Mouse (Mus musculus): ENCODE results near the gene Cpz. TPM values are rescaled to one million over a fixed set of nuclear protein-coding genes. Genes with fewer than 3 reads are reported as not detected.

The Cpz gene
- total and polyA plus RNA-seq, 2 experiments from 2014 or later = 1.8 to 14.3 TPM

DNA sequence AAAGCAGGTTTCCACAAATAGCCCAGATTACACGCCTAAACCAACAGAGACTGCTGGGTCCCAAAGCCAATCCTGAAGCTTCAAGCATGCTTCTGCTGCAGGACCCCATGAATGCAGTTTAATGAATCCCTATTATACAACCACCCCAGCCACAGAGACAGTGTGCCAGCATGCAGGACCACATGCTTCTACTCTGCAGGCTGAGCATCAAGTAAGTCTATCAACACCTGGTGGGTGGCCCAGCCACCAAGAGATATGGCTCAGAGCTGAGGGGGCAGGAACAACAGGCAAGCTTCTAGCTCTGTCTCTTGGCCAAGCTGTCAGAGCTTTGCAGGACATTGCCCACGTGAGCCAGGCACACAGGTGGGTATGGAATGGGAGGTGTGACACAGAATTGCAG is 37.1 kb upstream of the Cpz start:
- 89% methylated on average over 2 of the region's 2 CpGs for WGBS

DNA sequence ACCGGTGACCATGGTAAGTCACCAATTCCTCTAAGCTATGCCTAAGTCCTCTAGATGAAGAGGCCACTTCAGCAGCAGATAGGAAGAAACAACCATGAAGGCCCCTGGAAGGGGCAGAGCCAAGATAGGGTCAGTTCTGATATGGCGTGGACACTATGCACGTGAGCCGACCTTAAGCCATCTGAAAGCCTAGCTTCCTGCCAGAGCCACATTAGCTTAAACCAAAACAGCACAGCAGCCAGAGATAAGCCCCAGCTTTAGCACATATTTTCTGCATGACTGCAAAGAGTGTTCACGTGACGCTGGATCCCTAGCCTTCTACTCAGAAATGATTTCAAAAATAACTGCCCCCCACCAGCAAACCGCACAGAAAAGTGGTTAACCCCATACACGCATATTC is 33.9 kb upstream of the Cpz start:
- Histone ChIP-seq H3K4me2 (ENCODE audit: low read depth) (no peak overlapping the region), H3K4me3 (ENCODE audit: low read depth, low read length) (no peak overlapping the region), H3K27me3 (ENCODE audit: insufficient read depth, low read length) (no peaks in the 10 kb centered on the region), H3K27ac (ENCODE audit: low read depth, low read length) (no peak overlapping the region), H3K9ac (no peak overlapping the region), H3K9me3 (ENCODE audit: low read length) (no peaks in the 10 kb centered on the region), H3K36me3 (ENCODE audit: insufficient read depth) (peaks cover 77% of the 10 kb centered on the region), H3K4me1 (ENCODE audit: insufficient read depth) (no peaks in the 10 kb centered on the region)
- ATAC-seq (no peak), DNase-seq (no peak)
- TF ChIP-seq CTCF (IDR thresholded peaks at IDR 0.05; ENCODE audit: low read depth) = no peak
- WGBS = 86% methylated on average over 8 of the region's 8 CpGs

More for the DNA sequence above, 37.1 kb upstream of the Cpz start:
- no peak for TF ChIP-seq CTCF (IDR thresholded peaks at IDR 0.05; ENCODE audit: low read depth)
- Histone ChIP-seq H3K4me3 (ENCODE audit: low read depth, low read length) (no peak overlapping the region), H3K27ac (ENCODE audit: low read depth, low read length) (no peak overlapping the region), H3K9me3 (ENCODE audit: low read length) (no peaks in the 10 kb centered on the region), H3K4me1 (ENCODE audit: insufficient read depth) (no peaks in the 10 kb centered on the region), H3K36me3 (ENCODE audit: insufficient read depth) (peaks cover 87% of the 10 kb centered on the region), H3K9ac (no peak overlapping the region), H3K4me2 (ENCODE audit: low read depth) (no peak overlapping the region), H3K27me3 (ENCODE audit: insufficient read depth, low read length) (no peaks in the 10 kb centered on the region)
- DNase-seq (no peak), ATAC-seq (no peak)

DNA sequence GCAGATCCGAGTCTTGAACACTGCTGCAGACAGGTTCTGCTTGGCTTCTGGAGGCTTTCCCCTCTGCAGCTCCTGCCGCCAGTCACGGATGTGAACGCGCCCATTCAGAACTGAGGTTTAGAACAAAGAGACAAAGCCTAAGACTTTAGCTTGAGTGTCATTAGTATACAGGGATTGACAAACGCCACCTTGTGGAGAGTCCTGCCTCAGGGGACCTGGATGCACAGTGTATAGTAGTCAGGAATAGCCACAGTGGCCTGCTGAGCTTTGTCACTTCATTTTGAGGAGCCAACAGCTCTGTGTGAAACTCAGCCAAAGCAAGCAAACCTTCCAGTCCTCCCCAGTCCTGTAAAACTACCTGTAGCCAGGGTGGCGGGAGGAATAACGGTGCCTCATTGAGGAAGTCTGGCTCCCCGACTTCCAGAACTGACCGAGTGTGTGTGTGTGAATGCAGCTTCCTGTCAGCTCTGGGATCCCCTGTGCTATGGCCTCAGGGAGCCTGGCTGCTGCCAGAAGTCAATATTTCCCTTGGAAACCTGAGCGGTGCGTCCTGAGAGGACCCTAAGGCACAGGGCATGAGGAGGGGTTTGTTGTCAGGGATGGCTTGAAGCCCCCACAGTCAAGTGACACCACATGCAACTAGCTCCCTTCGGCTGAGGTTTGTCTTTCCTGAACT is 32.6 kb upstream of the Cpz start:
- H3K36me3 ChIP-seq (ENCODE audit: insufficient read depth) = peaks cover 64% of the 10 kb centered on the region
- no peak overlapping the region for H3K4me3 ChIP-seq (ENCODE audit: low read depth, low read length)
- 59% methylated on average over 13 of the region's 13 CpGs for WGBS
- H3K4me1 ChIP-seq (ENCODE audit: insufficient read depth) = no peaks in the 10 kb centered on the region
- H3K9ac ChIP-seq = no peak overlapping the region
- no peak overlapping the region for H3K27ac ChIP-seq (ENCODE audit: low read depth, low read length)
- no peaks in the 10 kb centered on the region for H3K9me3 ChIP-seq (ENCODE audit: low read length)
- peak; percentile 58 for TF ChIP-seq CTCF (IDR thresholded peaks at IDR 0.05; ENCODE audit: low read depth)
- DNase-seq (peak; percentile 20), ATAC-seq (peak; percentile 59)
- H3K4me2 ChIP-seq (ENCODE audit: low read depth) = no peak overlapping the region
- H3K27me3 ChIP-seq (ENCODE audit: insufficient read depth, low read length) = no peaks in the 10 kb centered on the region

DNA sequence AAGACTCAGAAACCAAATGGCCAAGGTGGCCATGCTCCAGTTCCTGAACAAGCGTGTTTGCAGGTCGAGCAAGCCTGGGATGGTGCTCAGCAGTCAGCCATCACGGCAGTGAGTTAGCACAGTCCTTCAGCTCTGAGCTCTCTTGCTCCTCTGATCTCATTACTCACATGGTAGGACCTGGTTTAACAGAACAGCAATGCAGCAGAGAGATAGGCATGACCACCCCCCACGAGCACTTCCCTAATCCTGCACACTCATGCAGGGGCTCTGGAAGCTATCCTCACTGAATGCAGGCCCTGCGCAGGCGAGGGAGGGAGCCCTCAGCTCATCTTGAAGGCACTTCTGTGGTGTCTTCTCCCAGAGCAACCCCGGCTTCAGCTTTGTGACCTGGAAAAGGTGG is 30.9 kb upstream of the Cpz start:
- no peak for ATAC-seq
- Histone ChIP-seq H3K4me2 (ENCODE audit: low read depth) (no peak overlapping the region), H3K27me3 (ENCODE audit: insufficient read depth, low read length) (no peaks in the 10 kb centered on the region), H3K9me3 (ENCODE audit: low read length) (no peaks in the 10 kb centered on the region), H3K9ac (no peak overlapping the region), H3K36me3 (ENCODE audit: insufficient read depth) (peaks cover 47% of the 10 kb centered on the region), H3K4me1 (ENCODE audit: insufficient read depth) (no peaks in the 10 kb centered on the region), H3K27ac (ENCODE audit: low read depth, low read length) (no peak overlapping the region), H3K4me3 (ENCODE audit: low read depth, low read length) (no peak overlapping the region)
- no peak for DNase-seq
- 94% methylated on average over 7 of the region's 7 CpGs for WGBS
- TF ChIP-seq CTCF (IDR thresholded peaks at IDR 0.05; ENCODE audit: low read depth) = no peak

DNA sequence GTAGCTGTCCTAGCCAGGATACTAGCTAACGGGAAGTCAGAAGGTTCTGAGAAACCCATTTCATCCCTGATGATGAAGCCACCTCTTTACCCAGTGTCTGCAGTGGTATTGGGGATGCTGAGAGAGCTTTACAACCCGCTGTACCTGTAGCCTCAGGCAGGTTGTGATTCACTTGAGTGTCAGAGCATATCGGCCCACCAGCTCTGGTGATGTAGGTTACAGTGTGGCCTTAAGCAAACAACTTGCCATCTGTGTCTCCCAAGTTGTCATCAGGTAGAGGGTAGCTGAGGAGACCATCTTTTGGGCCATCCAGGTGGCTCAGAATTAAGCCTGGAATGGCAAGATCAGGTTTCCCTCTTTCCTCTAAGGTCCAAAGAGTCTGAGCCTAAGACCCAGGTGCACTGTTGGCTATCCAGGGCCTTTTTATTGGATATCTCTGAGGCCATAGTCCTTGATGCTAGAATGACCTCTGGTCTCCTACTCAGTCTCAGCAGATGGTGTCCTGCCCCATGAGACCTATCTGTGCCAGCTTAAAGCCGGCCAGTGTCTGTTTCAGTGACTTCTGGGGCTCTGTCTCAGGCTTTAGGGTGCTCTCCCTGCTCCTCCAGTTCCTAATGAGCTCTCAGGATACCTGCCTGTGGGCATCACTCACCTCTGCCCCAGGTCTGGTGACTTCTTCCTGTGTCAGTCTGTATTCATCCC is 27.5 kb upstream of the Cpz start:
- Histone ChIP-seq H3K36me3 (ENCODE audit: insufficient read depth) (peaks cover 23% of the 10 kb centered on the region), H3K27ac (ENCODE audit: low read depth, low read length) (no peak overlapping the region), H3K9me3 (ENCODE audit: low read length) (no peaks in the 10 kb centered on the region), H3K9ac (no peak overlapping the region), H3K4me3 (ENCODE audit: low read depth, low read length) (no peak overlapping the region), H3K27me3 (ENCODE audit: insufficient read depth, low read length) (no peaks in the 10 kb centered on the region), H3K4me1 (ENCODE audit: insufficient read depth) (no peaks in the 10 kb centered on the region), H3K4me2 (ENCODE audit: low read depth) (no peak overlapping the region)
- ATAC-seq = no peak
- TF ChIP-seq CTCF (IDR thresholded peaks at IDR 0.05; ENCODE audit: low read depth) = no peak
- WGBS = 82% methylated on average over 4 of the region's 4 CpGs
- no peak for DNase-seq

DNA sequence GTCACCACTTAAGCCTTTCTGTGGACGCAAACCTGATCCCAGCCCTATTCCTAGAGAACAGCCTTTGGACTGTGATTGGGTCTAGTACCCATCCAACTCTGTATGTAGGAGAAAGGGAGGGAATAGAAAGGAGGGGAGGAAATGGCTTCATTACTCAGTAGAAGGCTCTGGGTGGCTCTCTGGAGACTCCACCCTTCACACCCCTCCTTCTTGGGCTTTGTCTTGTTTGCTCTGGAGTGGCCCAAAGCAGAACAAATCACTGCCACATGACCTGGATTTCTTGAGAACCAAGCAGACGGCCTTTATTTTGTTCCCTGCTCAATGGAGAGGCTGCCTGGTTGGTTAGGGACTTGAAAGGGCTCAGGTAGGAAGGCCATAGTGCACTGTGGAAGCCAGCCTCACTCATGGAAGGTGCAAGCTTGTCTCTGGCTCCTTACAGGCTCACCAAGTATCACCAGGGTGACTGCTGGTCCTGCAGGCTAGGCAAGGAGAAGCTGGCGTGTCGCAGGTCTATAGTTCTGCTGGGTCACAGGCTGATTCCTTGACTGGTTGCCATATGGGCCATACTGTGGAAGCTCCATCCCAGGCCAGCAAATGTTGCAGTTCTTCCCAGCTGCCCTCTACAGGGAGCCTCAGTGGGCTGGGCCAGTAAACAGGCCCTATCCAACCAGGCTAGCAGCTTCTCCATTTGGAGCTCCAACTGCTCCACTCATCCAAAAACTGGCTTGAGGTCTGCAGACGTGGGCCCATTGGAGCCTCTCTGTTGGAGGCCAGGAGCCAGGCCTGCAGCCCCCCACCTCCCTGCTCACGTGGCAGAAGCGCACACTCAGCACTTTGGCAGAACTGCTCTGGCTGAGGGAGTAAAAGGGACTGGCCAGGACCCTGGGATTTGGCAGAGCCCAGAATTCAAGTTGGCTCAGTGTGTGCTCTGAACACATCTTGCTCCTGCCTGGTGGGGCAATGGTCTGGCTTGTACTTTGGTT is 26.6 kb upstream of the Cpz start:
- 51% methylated on average over 7 of the region's 7 CpGs for whole genome bisulfite sequencing
- H3K4me2 ChIP-seq (ENCODE audit: low read depth) = no peak overlapping the region
- no peaks in the 10 kb centered on the region for H3K4me1 ChIP-seq (ENCODE audit: insufficient read depth)
- ATAC-seq (peak; percentile 78), DNase-seq (peak; percentile 36)
- H3K9ac ChIP-seq = no peak overlapping the region
- H3K9me3 ChIP-seq (ENCODE audit: low read length) = no peaks in the 10 kb centered on the region
- TF ChIP-seq CTCF (IDR thresholded peaks at IDR 0.05; ENCODE audit: low read depth) = no peak
- peaks cover 15% of the 10 kb centered on the region for H3K36me3 ChIP-seq (ENCODE audit: insufficient read depth)
- H3K27ac ChIP-seq (ENCODE audit: low read depth, low read length) = no peak overlapping the region
- no peak overlapping the region for H3K4me3 ChIP-seq (ENCODE audit: low read depth, low read length)
- H3K27me3 ChIP-seq (ENCODE audit: insufficient read depth, low read length) = no peaks in the 10 kb centered on the region
